Mouse (Mus musculus): ENCODE measurements around the gene Tmem265.

- TF ChIP-seq CEBPB (IDR thresholded peaks at IDR 0.05; ENCODE audit: insufficient read depth, poor library complexity, severe bottlenecking) (no peak), E2F4 (IDR thresholded peaks at IDR 0.05; ENCODE audit: insufficient read depth) (no peak), MYOD1 (IDR thresholded peaks at IDR 0.05; ENCODE audit: control insufficient read depth in 1 of 3, insufficient read length in 2 of 3, low read depth in 2 of 3) (no peak), POLR2A (IDR thresholded peaks at IDR 0.05; ENCODE audit: insufficient read length, low read depth) (no peak), MAX (IDR thresholded peaks at IDR 0.05; ENCODE audit: low read depth) (no peak), REST (IDR thresholded peaks at IDR 0.05; ENCODE audit: insufficient read depth, insufficient read length) (no peak)
These were observed 27.7 kb downstream of the Tmem265 start for GRCm38 (mm10) chr7:127588901-127589300.
